Mouse (Mus musculus): ENCODE measurements at regions not wholly inside any gene's neighbourhood (a gene's known extent, or its start where the extent isn't known, plus 50 kb on each side); places are given as distances from the start of the nearest gene placed in this dataset.

GRCm38 (mm10) chr12:48929035-48929434, 453.4 kb upstream of the Foxg1 start:
- Histone ChIP-seq H3K4me3 (no peak overlapping the region), H3K9ac (replicated peaks) (no peak overlapping the region), H3K4me2 (replicated peaks) (no peak overlapping the region), H3K27ac (replicated peaks) (no peak overlapping the region), H3K36me3 (no peaks in the 10 kb centered on the region), H3K9me3 (no peaks in the 10 kb centered on the region), H3K27me3 (no peaks in the 10 kb centered on the region), H3K4me1 (no peaks in the 10 kb centered on the region)
- peak; percentile 64; the same call in 1 of the 2 replicates for ATAC-seq (replicated peaks)

- H3K36me3 ChIP-seq, result no peaks in the 10 kb centered on the region
- no peak overlapping the region for H3K4me3 ChIP-seq
- H3K9ac ChIP-seq (replicated peaks), result no peak overlapping the region
- no peak for ATAC-seq (replicated peaks)
- H3K4me1 ChIP-seq, result no peaks in the 10 kb centered on the region
- no peaks in the 10 kb centered on the region for H3K27me3 ChIP-seq
- no peaks in the 10 kb centered on the region for H3K9me3 ChIP-seq
- no peak overlapping the region for H3K4me2 ChIP-seq (replicated peaks)
- no peak overlapping the region for H3K27ac ChIP-seq (replicated peaks)
Measured at GRCm38 (mm10) chr12:48946505-48946904, 436.0 kb upstream of the Foxg1 start.

GRCm38 (mm10) chr12:48959289-48960005, 423.0 kb upstream of the Foxg1 start:
- 16% methylated on average over 6 of the region's 6 CpGs for WGBS
- Histone ChIP-seq H3K27me3 (no peaks in the 10 kb centered on the region), H3K4me1 (peaks cover 8% of the 10 kb centered on the region), H3K9me3 (no peaks in the 10 kb centered on the region), H3K4me2 (replicated peaks) (peak overlapping the region; percentile 17; the same call in 1 of the 2 replicates), H3K4me3 (no peak overlapping the region), H3K36me3 (no peaks in the 10 kb centered on the region), H3K27ac (replicated peaks) (peak overlapping the region; percentile 34; the same call in 1 of the 2 replicates), H3K9ac (replicated peaks) (no peak overlapping the region)
- ATAC-seq (replicated peaks), result peak; percentile 89

GRCm38 (mm10) chr12:48960056-48960455, 422.4 kb upstream of the Foxg1 start:
- peaks cover 8% of the 10 kb centered on the region for H3K4me1 ChIP-seq
- H3K36me3 ChIP-seq, result no peaks in the 10 kb centered on the region
- WGBS, result 52% methylated on average over 4 of the region's 4 CpGs
- no peak overlapping the region for H3K9ac ChIP-seq (replicated peaks)
- ATAC-seq (replicated peaks), result no peak
- H3K4me2 ChIP-seq (replicated peaks), result no peak overlapping the region
- no peaks in the 10 kb centered on the region for H3K9me3 ChIP-seq
- no peak overlapping the region for H3K27ac ChIP-seq (replicated peaks)
- H3K27me3 ChIP-seq, result no peaks in the 10 kb centered on the region
- no peak overlapping the region for H3K4me3 ChIP-seq

GRCm38 (mm10) chr12:48963451-48963850, 419.0 kb upstream of the Foxg1 start:
- ATAC-seq (replicated peaks), result no peak
- Histone ChIP-seq H3K27ac (replicated peaks) (no peak overlapping the region), H3K4me3 (no peak overlapping the region), H3K36me3 (no peaks in the 10 kb centered on the region), H3K9me3 (no peaks in the 10 kb centered on the region), H3K27me3 (no peaks in the 10 kb centered on the region), H3K9ac (replicated peaks) (no peak overlapping the region), H3K4me1 (peaks cover 8% of the 10 kb centered on the region), H3K4me2 (replicated peaks) (no peak overlapping the region)
- 89% methylated on average over 3 of the region's 3 CpGs for WGBS
